Mouse (Mus musculus) hindbrain, embryonic 15.5 days (tissue): ENCODE results near the gene Prkar1b. TPM values are rescaled to one million over a fixed set of nuclear protein-coding genes. Genes with fewer than 3 reads are reported as not detected.

ENCODE experiments used
- ATAC-seq: fragments of 200-750 bp; cut with Nextera tagmentation; 2 replicates; pipeline ENCODE4 v1.8.0; 2017; ENCODE audit warnings: low read depth, moderate number of reproducible peaks, moderate TSS enrichment; ENCODE audit not compliant: low FRiP score
- H3K27ac ChIP-seq: fragments of 300-500 bp; sonication (generic); replicated peaks from 2 replicates; pipeline ENCODE4 v1.5.1; 2015; ENCODE audit warnings: mild to moderate bottlenecking, inconsistent platforms
- H3K27me3 ChIP-seq: fragments of 300-500 bp; sonication (generic); 2 replicates; pipeline ENCODE4 v1.6.1; 2015; ENCODE audit warnings: control low read depth, inconsistent platforms
- H3K36me3 ChIP-seq: fragments of 300-500 bp; sonication (generic); 2 replicates; pipeline ENCODE4 v1.6.1; 2015; ENCODE audit warnings: control low read depth, inconsistent platforms
- H3K4me1 ChIP-seq: fragments of 300-500 bp; sonication (generic); replicated peaks from 2 replicates; pipeline ENCODE4 v1.6.1; 2015; ENCODE audit warnings: control low read depth, inconsistent platforms
- H3K4me2 ChIP-seq: fragments of 300-500 bp; sonication (generic); 2 replicates; pipeline ENCODE4 v1.6.1; 2015; ENCODE audit warnings: moderate library complexity, mild to moderate bottlenecking, inconsistent platforms
- H3K4me3 ChIP-seq: fragments of 300-500 bp; sonication (generic); 2 replicates; pipeline ENCODE4 v1.5.1; 2015; ENCODE audit warnings: mild to moderate bottlenecking, inconsistent platforms
- H3K9ac ChIP-seq: fragments of 300-500 bp; sonication (generic); 2 replicates; pipeline ENCODE4 v1.6.1; 2015; ENCODE audit warnings: inconsistent platforms
- H3K9me3 ChIP-seq: fragments of 300-500 bp; sonication (generic); 2 replicates; pipeline ENCODE4 v1.6.1; 2016; ENCODE audit warnings: control low read depth, inconsistent platforms
- WGBS: fragments of 180-500 bp; shearing (Covaris S2); methylation state at CpG from one replicate; pipeline ENCODE4 v1.1.7; 2015; 5-methylcytosine and 5-hydroxymethylcytosine counted together
- polyA plus RNA-seq: library from polyadenylated mRNA; unstranded; fragments of >200 nt; fragmentation: Nextera tagmentation; extraction: Ambion mirVana; gene quantifications from 2 replicates; pipeline ENCODE4 v1.2.1, GENCODE M21; 2015

Prkar1b gene
- polyA plus RNA-seq, 1 experiment from 2014 or later: 294 TPM

DNA sequence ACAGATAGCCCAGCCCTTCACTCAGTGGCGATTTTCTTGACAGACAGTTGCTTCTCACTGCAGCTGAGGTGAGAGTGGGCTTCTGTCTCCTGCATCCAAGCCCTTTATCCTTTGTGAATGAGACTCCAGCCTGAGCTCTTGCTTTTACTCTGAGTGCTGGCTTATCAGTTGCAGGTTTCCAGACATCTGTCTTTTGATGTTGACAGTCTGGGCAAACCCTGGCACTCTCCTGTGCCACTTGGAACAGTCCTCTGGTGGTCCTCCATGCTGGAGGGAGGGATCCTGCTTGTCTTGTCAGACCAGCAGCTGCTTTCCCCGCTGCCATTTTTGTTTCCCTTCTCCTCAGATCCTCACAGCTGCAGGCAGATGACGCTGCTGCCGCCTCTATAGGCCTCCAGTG lies 22.1 kb upstream of the Prkar1b start:
- 93% methylated on average over 4 of the region's 4 CpGs for WGBS
- Histone ChIP-seq H3K9ac (no peak overlapping the region), H3K4me1 (peaks cover 4% of the 10 kb centered on the region), H3K4me3 (no peak overlapping the region), H3K27ac (no peak overlapping the region), H3K27me3 (no peaks in the 10 kb centered on the region), H3K4me2 (no peak overlapping the region), H3K9me3 (no peaks in the 10 kb centered on the region), H3K36me3 (peaks cover 24% of the 10 kb centered on the region)
- ATAC-seq: no peak

- Histone ChIP-seq H3K36me3 (peaks cover 49% of the 10 kb centered on the region), H3K9ac (no peak overlapping the region)
- 81% methylated on average over 1 of the region's 1 CpGs for WGBS
Observed at GRCm38 (mm10) chr5:139167548-139167947, 17.7 kb upstream of the Prkar1b start.

GRCm38 (mm10) chr5:139166781-139167361 lies 17.1 kb upstream of the Prkar1b start:
- Histone ChIP-seq H3K4me1 (no peaks in the 10 kb centered on the region), H3K36me3 (peaks cover 54% of the 10 kb centered on the region), H3K9me3 (no peaks in the 10 kb centered on the region), H3K4me3 (no peak overlapping the region), H3K27me3 (no peaks in the 10 kb centered on the region), H3K9ac (no peak overlapping the region), H3K27ac (no peak overlapping the region), H3K4me2 (no peak overlapping the region)
- no peak for ATAC-seq
- 89% methylated on average over 6 of the region's 6 CpGs for WGBS

More at GRCm38 (mm10) chr5:139167548-139167947, 17.7 kb upstream of the Prkar1b start:
- H3K4me2 ChIP-seq: no peak overlapping the region
- H3K4me1 ChIP-seq: no peaks in the 10 kb centered on the region
- ATAC-seq: no peak
- no peak overlapping the region for H3K27ac ChIP-seq
- H3K27me3 ChIP-seq: no peaks in the 10 kb centered on the region
- no peaks in the 10 kb centered on the region for H3K9me3 ChIP-seq
- no peak overlapping the region for H3K4me3 ChIP-seq

GRCm38 (mm10) chr5:139161632-139162031 lies 11.8 kb upstream of the Prkar1b start:
- no peak for ATAC-seq
- no peak overlapping the region for H3K4me3 ChIP-seq
- no peak overlapping the region for H3K4me2 ChIP-seq
- H3K27ac ChIP-seq: no peak overlapping the region
- H3K9me3 ChIP-seq: no peaks in the 10 kb centered on the region
- WGBS: 94% methylated on average over 10 of the region's 10 CpGs
- H3K36me3 ChIP-seq: peaks cover 43% of the 10 kb centered on the region
- H3K27me3 ChIP-seq: no peaks in the 10 kb centered on the region
- H3K9ac ChIP-seq: no peak overlapping the region
- no peaks in the 10 kb centered on the region for H3K4me1 ChIP-seq

- Histone ChIP-seq H3K9me3 (no peaks in the 10 kb centered on the region), H3K27ac (no peak overlapping the region), H3K36me3 (peaks cover 43% of the 10 kb centered on the region), H3K9ac (no peak overlapping the region), H3K4me3 (no peak overlapping the region), H3K27me3 (no peaks in the 10 kb centered on the region), H3K4me1 (no peaks in the 10 kb centered on the region), H3K4me2 (no peak overlapping the region)
- WGBS: 90% methylated on average over 8 of the region's 8 CpGs
- ATAC-seq: no peak
Observed at GRCm38 (mm10) chr5:139160899-139161298, 11.1 kb upstream of the Prkar1b start.

DNA sequence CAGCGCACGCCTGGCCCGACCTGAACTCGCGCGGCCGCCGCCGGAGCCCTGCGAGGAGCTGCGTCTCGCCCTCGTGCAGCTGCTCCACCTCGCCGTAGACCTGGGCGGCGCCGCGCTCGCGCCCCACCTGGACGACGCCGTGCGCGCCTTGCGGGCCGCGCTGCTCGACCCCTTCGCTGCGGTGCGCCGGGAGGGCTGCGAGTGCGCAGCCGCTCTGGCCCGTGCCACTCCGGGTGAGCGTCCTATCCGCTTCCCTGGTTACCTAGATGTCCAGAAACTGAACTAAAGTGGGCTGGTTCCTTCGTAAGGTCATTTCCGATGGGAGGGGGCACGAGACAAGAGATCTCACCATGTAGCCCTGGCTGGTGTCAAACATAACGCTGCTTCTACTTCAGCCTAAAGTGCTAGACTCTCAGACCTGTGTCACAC lies 816 bp upstream of the Prkar1b start:
- Histone ChIP-seq H3K4me1 (peaks cover 29% of the 10 kb centered on the region), H3K4me3 (peak overlapping the region; percentile 95), H3K9ac (peak overlapping the region; percentile 66), H3K9me3 (no peaks in the 10 kb centered on the region), H3K27me3 (no peaks in the 10 kb centered on the region), H3K4me2 (peak overlapping the region; percentile 80), H3K27ac (peak overlapping the region; percentile 73), H3K36me3 (peaks cover 25% of the 10 kb centered on the region)
- ATAC-seq: peak; percentile 0
- under 1% methylated on average over 45 of the region's 45 CpGs for WGBS

DNA sequence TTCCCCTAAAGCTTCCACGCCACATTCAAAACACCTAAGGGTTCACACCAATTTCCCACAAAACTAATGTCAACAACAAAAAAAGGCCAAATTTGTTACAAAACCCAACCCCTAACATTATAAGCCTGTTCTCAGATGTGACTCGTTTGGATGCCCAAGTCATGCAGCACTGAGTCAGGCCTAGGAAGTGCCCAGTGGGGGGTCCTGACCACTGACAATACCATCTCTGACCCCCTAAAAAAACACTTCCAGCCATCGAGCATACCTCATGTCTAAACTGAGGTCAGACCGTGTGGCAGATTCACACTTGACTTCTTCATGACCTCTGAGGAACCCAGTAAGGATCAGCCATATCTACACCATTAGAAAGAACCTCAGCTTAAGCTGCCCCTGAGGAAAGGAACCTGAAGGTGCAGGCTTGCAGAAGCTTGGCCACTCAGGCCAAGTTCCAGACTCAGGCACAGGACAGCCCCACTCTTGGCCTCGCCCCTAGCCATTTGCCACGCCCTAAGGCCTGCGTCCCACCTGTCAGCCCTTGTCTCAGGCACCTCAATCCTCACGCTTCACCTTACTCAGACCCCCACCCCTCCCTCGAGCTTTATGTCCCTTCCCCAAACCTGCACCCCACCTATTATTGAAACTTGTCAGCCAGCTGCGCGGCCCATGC lies 662 bp downstream of the Prkar1b start:
- peaks cover 14% of the 10 kb centered on the region; the same call in 1 of the 2 replicates for H3K36me3 ChIP-seq
- ATAC-seq: peak; percentile 33
- WGBS: 23% methylated on average over 11 of the region's 11 CpGs
- peak overlapping the region; percentile 32 for H3K9ac ChIP-seq
- peak overlapping the region; percentile 95 for H3K4me3 ChIP-seq
- H3K4me1 ChIP-seq: peaks cover 29% of the 10 kb centered on the region
- H3K4me2 ChIP-seq: peak overlapping the region; percentile 80
- peak overlapping the region; percentile 83 for H3K27ac ChIP-seq
- H3K9me3 ChIP-seq: no peaks in the 10 kb centered on the region
- no peaks in the 10 kb centered on the region for H3K27me3 ChIP-seq

GRCm38 (mm10) chr5:139147178-139148078 lies 2.4 kb downstream of the Prkar1b start:
- no peak overlapping the region for H3K4me3 ChIP-seq
- no peak overlapping the region for H3K9ac ChIP-seq
- H3K4me2 ChIP-seq: no peak overlapping the region
- 0 out of 2 replicates have a peak, but pooled peaks cover 4% of the 10 kb centered on the region for H3K36me3 ChIP-seq
- 74% methylated on average over 14 of the region's 14 CpGs for WGBS
- H3K9me3 ChIP-seq: no peaks in the 10 kb centered on the region
- H3K27me3 ChIP-seq: no peaks in the 10 kb centered on the region
- H3K27ac ChIP-seq: no peak overlapping the region
- peaks cover 29% of the 10 kb centered on the region for H3K4me1 ChIP-seq
- ATAC-seq: no peak

DNA sequence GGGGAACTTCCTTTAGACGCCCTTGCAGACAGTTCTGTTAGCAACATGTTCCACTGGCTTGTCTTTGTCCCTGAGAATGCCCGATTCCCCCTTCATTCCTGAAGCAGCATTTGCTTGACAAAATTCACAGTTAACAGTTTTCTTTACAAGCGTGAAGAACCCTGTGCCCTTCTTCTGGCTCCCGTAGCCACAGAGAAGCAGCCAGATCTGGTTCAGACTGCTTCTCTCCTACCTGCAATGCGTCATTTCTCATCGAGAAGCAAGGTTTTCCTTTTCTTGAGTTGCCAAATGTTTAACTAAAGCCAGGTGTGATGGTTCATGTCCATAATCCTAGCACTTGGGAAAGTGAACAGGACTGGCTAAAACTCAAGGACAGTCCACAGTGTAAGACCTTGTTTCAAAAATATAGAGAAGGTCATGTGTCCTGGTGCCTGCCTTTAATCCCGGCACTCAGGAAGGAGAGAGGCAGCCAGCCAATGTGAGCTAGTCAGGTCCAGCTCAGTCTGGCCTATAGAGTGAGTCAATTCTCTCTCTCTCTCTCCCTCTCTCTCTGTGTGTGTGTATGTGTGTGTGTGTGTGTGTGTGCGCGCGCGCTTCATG lies 3.2 kb downstream of the Prkar1b start:
- H3K9me3 ChIP-seq: no peaks in the 10 kb centered on the region
- H3K27me3 ChIP-seq: no peaks in the 10 kb centered on the region
- no peak overlapping the region for H3K9ac ChIP-seq
- no peaks in the 10 kb centered on the region for H3K36me3 ChIP-seq
- peaks cover 26% of the 10 kb centered on the region for H3K4me1 ChIP-seq
- WGBS: 83% methylated on average over 11 of the region's 11 CpGs
- ATAC-seq: no peak
- H3K4me3 ChIP-seq: no peak overlapping the region
- no peak overlapping the region for H3K4me2 ChIP-seq
- H3K27ac ChIP-seq: no peak overlapping the region

- 90% methylated on average over 4 of the region's 4 CpGs for WGBS
- H3K4me1 ChIP-seq: peaks cover 18% of the 10 kb centered on the region
- H3K9me3 ChIP-seq: no peaks in the 10 kb centered on the region
- no peaks in the 10 kb centered on the region for H3K36me3 ChIP-seq
- no peak overlapping the region for H3K4me3 ChIP-seq
- no peak for ATAC-seq
- H3K9ac ChIP-seq: no peak overlapping the region
- H3K27me3 ChIP-seq: no peaks in the 10 kb centered on the region
- H3K27ac ChIP-seq: no peak overlapping the region
- H3K4me2 ChIP-seq: no peak overlapping the region
Observed at GRCm38 (mm10) chr5:139145726-139146125, 4.1 kb downstream of the Prkar1b start.

- Histone ChIP-seq H3K27me3 (no peaks in the 10 kb centered on the region), H3K9ac (no peak overlapping the region), H3K9me3 (no peaks in the 10 kb centered on the region), H3K4me2 (no peak overlapping the region), H3K27ac (no peak overlapping the region), H3K4me1 (0 out of 2 replicates have a peak, but pooled peaks cover 10% of the 10 kb centered on the region), H3K4me3 (no peak overlapping the region), H3K36me3 (no peaks in the 10 kb centered on the region)
- 65% methylated on average over 3 of the region's 3 CpGs for WGBS
- no peak for ATAC-seq
Observed at GRCm38 (mm10) chr5:139143890-139144289, 5.9 kb downstream of the Prkar1b start.
